Mouse (Mus musculus) gastrocnemius, postnatal 10 days (tissue): ENCODE data around the gene Tssk4. TPM values are rescaled to one million over a fixed set of nuclear protein-coding genes. Genes with fewer than 3 reads are reported as not detected.

ENCODE experiments used
- total RNA-seq, 2 experiments: library from RNA; stranded (reverse); gene quantifications; 2 replicates each; pipeline ENCODE4 v1.2.3; 2021

Gene Tssk4
- total RNA-seq, 2 experiments from 2014 or later: 0.54 to 1.1 TPM

Other genes with a start within 250 kb of the Tssk4 start
- gene Dhrs4, start 171.4 kb upstream of the Tssk4 start, total RNA-seq: 10 to 100 TPM; 28.7 to 29.9 TPM
- gene Carmil3, start 159.5 kb upstream of the Tssk4 start, total RNA-seq: 1 to 10 TPM; 2.5 to 3.9 TPM
- under 1 TPM in 1 of 2 experiments, not detected in 1; 0.14 TPM for gene Cpne6, start 139.7 kb upstream of the Tssk4 start, total RNA-seq
- not detected for gene Nrl, start 125.2 kb upstream of the Tssk4 start, total RNA-seq
- 10 to 100 TPM; 15.0 to 21.4 TPM for gene Pck2, start 109.9 kb upstream of the Tssk4 start, total RNA-seq
- gene Dcaf11, start 90.2 kb upstream of the Tssk4 start, total RNA-seq: 10 to 100 TPM; 61.1 to 61.2 TPM
- gene A730061H03Rik, start 89.8 kb upstream of the Tssk4 start, total RNA-seq: not detected
- 100 to 1,000 TPM; 403 to 446 TPM for gene Fitm1, start 74.6 kb upstream of the Tssk4 start, total RNA-seq
- 10 to 100 TPM; 56.3 to 58.7 TPM for gene Psme1, start 72.1 kb upstream of the Tssk4 start, total RNA-seq
- gene Emc9, start 64.9 kb upstream of the Tssk4 start, total RNA-seq: 10 to 100 TPM; 45.2 to 49.9 TPM
- 10 to 100 TPM; 74.4 to 85.8 TPM for gene Psme2, start 59.1 kb upstream of the Tssk4 start, total RNA-seq
- 10 to 100 TPM; 15.9 to 16.4 TPM for gene Rnf31, start 58.5 kb upstream of the Tssk4 start, total RNA-seq
- gene Irf9, start 46.6 kb upstream of the Tssk4 start, total RNA-seq: 1 to 10 TPM; 5.0 to 5.7 TPM
- gene Rec8, start 32.1 kb upstream of the Tssk4 start, total RNA-seq: under 1 TPM; 0.56 to 0.70 TPM
- 10 to 100 TPM; 68.3 to 77.1 TPM for gene Ipo4, start 14.2 kb upstream of the Tssk4 start, total RNA-seq
- gene Gm49378, start 12.3 kb upstream of the Tssk4 start, total RNA-seq: 1 to 10 TPM; 1.1 to 2.7 TPM
- 10 to 100 TPM; 29.2 to 33.2 TPM for gene Tm9sf1, start 6.4 kb upstream of the Tssk4 start, total RNA-seq
- 10 to 100 TPM; 20.9 to 22.2 TPM for gene Mdp1, start 10.3 kb downstream of the Tssk4 start, total RNA-seq
- 1 to 10 TPM; 5.9 to 8.6 TPM for gene Gmpr2, start 21.8 kb downstream of the Tssk4 start, total RNA-seq
- gene Nedd8, start 21.9 kb downstream of the Tssk4 start, total RNA-seq: 100 to 1,000 TPM; 242 to 253 TPM
- gene Tinf2, start 31.6 kb downstream of the Tssk4 start, total RNA-seq: 10 to 100 TPM; 11.7 to 14.9 TPM
- gene Tgm1, start 63.7 kb downstream of the Tssk4 start, total RNA-seq: under 1 TPM; 0.19 to 0.50 TPM
- 10 to 100 TPM in 1 of 2 experiments, 1 to 10 TPM in 1; 9.4 to 10.2 TPM for gene Rabggta, start 72.1 kb downstream of the Tssk4 start, total RNA-seq
- 10 to 100 TPM; 33.2 to 33.3 TPM for gene Dhrs1, start 95.5 kb downstream of the Tssk4 start, total RNA-seq
- 10 to 100 TPM; 13.4 to 15.2 TPM for gene Nop9, start 95.5 kb downstream of the Tssk4 start, total RNA-seq
- not detected for gene Cideb, start 108.3 kb downstream of the Tssk4 start, total RNA-seq
- gene Ltb4r2, start 111.2 kb downstream of the Tssk4 start, total RNA-seq: under 1 TPM; 0.07 to 0.14 TPM
- under 1 TPM; 0.16 to 0.61 TPM for gene Ltb4r1, start 115.8 kb downstream of the Tssk4 start, total RNA-seq
- 1 to 10 TPM; 5.9 to 9.4 TPM for gene Adcy4, start 133.9 kb downstream of the Tssk4 start, total RNA-seq
- gene Ripk3, start 138.7 kb downstream of the Tssk4 start, total RNA-seq: 1 to 10 TPM; 3.9 to 4.2 TPM
- 10 to 100 TPM in 1 of 2 experiments, 1 to 10 TPM in 1; 9.3 to 14.8 TPM for gene Nfatc4, start 173.0 kb downstream of the Tssk4 start, total RNA-seq
- gene Nynrin, start 203.8 kb downstream of the Tssk4 start, total RNA-seq: 10 to 100 TPM in 1 of 2 experiments, 1 to 10 TPM in 1; 9.3 to 15.3 TPM
- gene Cbln3, start 234.2 kb downstream of the Tssk4 start, total RNA-seq: under 1 TPM; 0.16 to 0.29 TPM
- gene Khnyn, start 234.8 kb downstream of the Tssk4 start, total RNA-seq: 10 to 100 TPM in 1 of 2 experiments, 1 to 10 TPM in 1; 8.0 to 11.6 TPM